Mouse (Mus musculus) heart, embryonic 10.5 days (tissue): ENCODE measurements around the gene Spem1. TPM values are rescaled to one million over a fixed set of nuclear protein-coding genes. Genes with fewer than 3 reads are reported as not detected.

Experiments
- DNase-seq: peaks from one replicate; pipeline ENCODE4 v3.0.0-alpha.2; 2017; ENCODE audit warnings: low spot score
- H3K27ac ChIP-seq: fragments of 300-500 bp; sonication (generic); 2 replicates; pipeline ENCODE4 v1.5.1; 2016; ENCODE audit warnings: mild to moderate bottlenecking
- H3K27me3 ChIP-seq: fragments of 300-500 bp; sonication (generic); 2 replicates; pipeline ENCODE4 v1.6.1; 2016; ENCODE audit warnings: mild to moderate bottlenecking; ENCODE audit not compliant: poor library complexity, insufficient read depth, severe bottlenecking
- H3K36me3 ChIP-seq: fragments of 300-500 bp; sonication (generic); 2 replicates; pipeline ENCODE4 v1.6.1; 2016; ENCODE audit warnings: mild to moderate bottlenecking, moderate library complexity
- H3K4me1 ChIP-seq: fragments of 300-500 bp; sonication (generic); 2 replicates; pipeline ENCODE4 v1.6.1; 2016; ENCODE audit warnings: mild to moderate bottlenecking
- H3K4me3 ChIP-seq: fragments of 300-500 bp; sonication (generic); 2 replicates; pipeline ENCODE4 v1.5.1; 2016; ENCODE audit warnings: mild to moderate bottlenecking, moderate library complexity
- H3K9me3 ChIP-seq: fragments of 300-500 bp; sonication (generic); 2 replicates; pipeline ENCODE4 v1.6.1; 2016; ENCODE audit warnings: mild to moderate bottlenecking, moderate library complexity
- whole genome bisulfite sequencing: fragments of 180-500 bp; shearing (Covaris S2); methylation state at CpG from one replicate; pipeline ENCODE4 v1.1.7; 2016; 5-methylcytosine and 5-hydroxymethylcytosine counted together
- polyA plus RNA-seq: library from polyadenylated mRNA; unstranded; fragments of >200 nt; fragmentation: Nextera tagmentation; extraction: Ambion mirVana; gene quantifications from 2 replicates; pipeline ENCODE4 v1.2.1, GENCODE M21; 2016

The Spem1 gene
- polyA plus RNA-seq, 1 experiment from 2014 or later = not detected

- Histone ChIP-seq H3K36me3 (peaks cover 49% of the 10 kb centered on the region), H3K27me3 (no peaks in the 10 kb centered on the region), H3K27ac (no peak overlapping the region), H3K9me3 (no peaks in the 10 kb centered on the region), H3K4me3 (no peak overlapping the region), H3K4me1 (peaks cover 49% of the 10 kb centered on the region)
- DNase-seq = no peak
- 80% methylated on average over 9 of the region's 9 CpGs for WGBS
Observed at GRCm38 (mm10) chr11:69849128-69849527, 27.1 kb upstream of the Spem1 start.

GRCm38 (mm10) chr11:69848021-69848420, 26.0 kb upstream of the Spem1 start:
- peaks cover 49% of the 10 kb centered on the region for H3K36me3 ChIP-seq
- no peak for DNase-seq
- H3K9me3 ChIP-seq = no peaks in the 10 kb centered on the region
- peaks cover 43% of the 10 kb centered on the region for H3K4me1 ChIP-seq
- H3K27ac ChIP-seq = no peak overlapping the region
- no peaks in the 10 kb centered on the region for H3K27me3 ChIP-seq
- WGBS = 95% methylated on average over 6 of the region's 6 CpGs
- peak overlapping the region; percentile 81 for H3K4me3 ChIP-seq

- H3K4me1 ChIP-seq = peaks cover 42% of the 10 kb centered on the region
- no peak for DNase-seq
- no peaks in the 10 kb centered on the region for H3K27me3 ChIP-seq
- H3K4me3 ChIP-seq = peak overlapping the region; percentile 81
- peaks cover 44% of the 10 kb centered on the region for H3K36me3 ChIP-seq
- peak overlapping the region; percentile 98 for H3K27ac ChIP-seq
- 10% methylated on average over 37 of the region's 37 CpGs for WGBS
- H3K9me3 ChIP-seq = no peaks in the 10 kb centered on the region
Observed at GRCm38 (mm10) chr11:69846738-69847688, 25.0 kb upstream of the Spem1 start.

- Histone ChIP-seq H3K27me3 (no peaks in the 10 kb centered on the region), H3K4me3 (peak within 1 kb of the TSS; percentile 81), H3K9me3 (no peaks in the 10 kb centered on the region), H3K36me3 (peaks cover 36% of the 10 kb centered on the region), H3K27ac (peak within 1 kb of the TSS; percentile 98), H3K4me1 (peaks cover 42% of the 10 kb centered on the region)
- under 1% methylated on average over 38 of the region's 38 CpGs for WGBS
- DNase-seq = peak; percentile 97
Observed at GRCm38 (mm10) chr11:69846198-69846680, 24.3 kb upstream of the Spem1 start, which contains the start of gene Plscr3. Plscr3 (plus strand) TSS chr11:69846376.

- Histone ChIP-seq H3K4me3 (peak overlapping the region; percentile 69), H3K36me3 (peaks cover 2% of the 10 kb centered on the region; the same call in 1 of the 2 replicates), H3K27ac (peak overlapping the region; percentile 93), H3K4me1 (peaks cover 56% of the 10 kb centered on the region), H3K27me3 (peaks cover 33% of the 10 kb centered on the region), H3K9me3 (no peaks in the 10 kb centered on the region)
- no peak for DNase-seq
- WGBS = 1% methylated on average over 7 of the region's 7 CpGs
Observed at GRCm38 (mm10) chr11:69838714-69839104, 16.7 kb upstream of the Spem1 start.

GRCm38 (mm10) chr11:69837952-69838713, 16.2 kb upstream of the Spem1 start, which contains the start of gene Tmem256:
Tmem256 (plus strand) TSS chr11:69838514.
- H3K4me1 ChIP-seq = peaks cover 56% of the 10 kb centered on the region
- WGBS = under 1% methylated on average over 34 of the region's 34 CpGs
- peaks cover 39% of the 10 kb centered on the region for H3K27me3 ChIP-seq
- no peaks in the 10 kb centered on the region for H3K9me3 ChIP-seq
- peak; percentile 99 for DNase-seq
- peak within 1 kb of the TSS; percentile 69 for H3K4me3 ChIP-seq
- H3K36me3 ChIP-seq = peaks cover 7% of the 10 kb centered on the region
- H3K27ac ChIP-seq = peak within 1 kb of the TSS; percentile 93

GRCm38 (mm10) chr11:69837604-69837951, 15.6 kb upstream of the Spem1 start, which contains the start of gene Nlgn2:
Nlgn2 (minus strand) TSS chr11:69837784.
- no peak for DNase-seq
- Histone ChIP-seq H3K9me3 (no peaks in the 10 kb centered on the region), H3K4me3 (peak within 1 kb of the TSS; percentile 69), H3K4me1 (peaks cover 54% of the 10 kb centered on the region), H3K36me3 (peaks cover 7% of the 10 kb centered on the region), H3K27ac (peak within 1 kb of the TSS; percentile 93), H3K27me3 (peaks cover 45% of the 10 kb centered on the region)
- WGBS = 0% methylated on average over 32 of the region's 32 CpGs

- Histone ChIP-seq H3K4me1 (peaks cover 54% of the 10 kb centered on the region), H3K27me3 (peaks cover 49% of the 10 kb centered on the region), H3K36me3 (peaks cover 7% of the 10 kb centered on the region), H3K4me3 (peak overlapping the region; percentile 69), H3K9me3 (no peaks in the 10 kb centered on the region), H3K27ac (peak overlapping the region; percentile 93)
- no peak for DNase-seq
- under 1% methylated on average over 39 of the region's 52 CpGs for WGBS
Observed at GRCm38 (mm10) chr11:69836703-69837576, 15.0 kb upstream of the Spem1 start.

GRCm38 (mm10) chr11:69835966-69836335, 14.0 kb upstream of the Spem1 start:
- Histone ChIP-seq H3K27ac (no peak overlapping the region), H3K9me3 (no peaks in the 10 kb centered on the region), H3K4me1 (peaks cover 59% of the 10 kb centered on the region), H3K27me3 (peaks cover 49% of the 10 kb centered on the region), H3K4me3 (peak overlapping the region; percentile 69), H3K36me3 (peaks cover 7% of the 10 kb centered on the region)
- 0% methylated on average over 4 of the region's 4 CpGs for WGBS
- DNase-seq = no peak

- Histone ChIP-seq H3K36me3 (peaks cover 7% of the 10 kb centered on the region), H3K27ac (no peak overlapping the region), H3K9me3 (no peaks in the 10 kb centered on the region), H3K4me1 (peaks cover 62% of the 10 kb centered on the region), H3K27me3 (peaks cover 49% of the 10 kb centered on the region), H3K4me3 (peak overlapping the region; percentile 69)
- WGBS = 8% methylated on average over 9 of the region's 9 CpGs
- no peak for DNase-seq
Observed at GRCm38 (mm10) chr11:69835326-69835965, 13.5 kb upstream of the Spem1 start.

- DNase-seq = no peak
- no peaks in the 10 kb centered on the region for H3K9me3 ChIP-seq
- peaks cover 10% of the 10 kb centered on the region for H3K36me3 ChIP-seq
- peaks cover 49% of the 10 kb centered on the region for H3K27me3 ChIP-seq
- H3K4me3 ChIP-seq = peak overlapping the region; percentile 67
- peaks cover 61% of the 10 kb centered on the region for H3K4me1 ChIP-seq
- H3K27ac ChIP-seq = peak overlapping the region; percentile 89
- 4% methylated on average over 47 of the region's 48 CpGs for WGBS
Observed at GRCm38 (mm10) chr11:69834001-69834549, 12.1 kb upstream of the Spem1 start.
